Mouse (Mus musculus): ENCODE measurements at regions not wholly inside any gene's neighbourhood (a gene's known extent, or its start where the extent isn't known, plus 50 kb on each side); places are given as distances from the start of the nearest gene placed in this dataset.
"Not testable (repeated sequence)": the region's sequence is repeated elsewhere in the genome, so short reads cannot be mapped to it uniquely, and the experiment has no call there.

DNA sequence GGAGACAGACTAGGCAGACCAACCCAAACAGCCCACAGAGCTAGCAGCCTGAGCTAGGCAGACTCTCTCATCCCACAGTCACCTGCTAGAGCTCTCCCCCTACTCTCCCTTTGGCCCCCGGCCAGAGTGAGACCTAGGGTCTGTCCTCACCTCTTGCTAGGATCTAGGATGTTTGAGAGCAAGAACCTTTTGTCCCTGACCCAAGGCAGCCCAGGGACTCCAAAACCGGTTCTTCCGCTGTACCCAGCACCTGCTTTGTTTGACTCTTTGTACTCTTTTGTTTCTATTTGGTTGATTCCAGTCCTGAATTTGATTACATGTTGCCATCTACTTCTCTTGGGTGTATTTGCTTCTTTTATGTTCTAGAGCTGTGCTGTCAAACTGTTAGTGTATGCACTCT is 75.3 kb downstream of the H60c start:
- WGBS = 68% methylated on average over 3 of the region's 3 CpGs
- Histone ChIP-seq H3K4me2 (replicated peaks) (no peak overlapping the region), H3K9me3 (no peaks in the 10 kb centered on the region; the same call in 1 of the 2 replicates), H3K36me3 (no peaks in the 10 kb centered on the region), H3K4me1 (replicated peaks) (no peaks in the 10 kb centered on the region), H3K9ac (replicated peaks) (no peak overlapping the region), H3K27ac (no peak overlapping the region), H3K4me3 (replicated peaks) (no peak overlapping the region), H3K27me3 (no peaks in the 10 kb centered on the region)
- ATAC-seq = no peak

DNA sequence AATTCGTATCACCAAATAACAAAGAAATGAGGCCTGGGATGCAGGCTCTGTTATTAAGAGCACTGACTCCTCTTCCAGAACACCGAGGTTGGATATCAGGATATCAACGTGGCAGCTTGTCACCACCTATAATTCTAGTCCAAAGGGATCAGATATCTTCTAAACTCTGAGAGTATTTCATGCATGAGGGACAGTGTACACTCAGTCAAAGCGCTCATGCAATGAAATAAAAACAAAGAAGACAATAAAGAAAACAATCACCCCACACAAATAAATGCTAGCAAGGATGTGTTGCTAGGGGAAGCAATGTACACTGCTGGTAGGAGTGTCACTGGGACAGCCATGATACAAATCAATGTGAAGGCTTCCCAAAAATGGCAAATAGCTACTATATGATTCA is 79.2 kb downstream of the H60c start:
- Histone ChIP-seq H3K27ac (no peak overlapping the region), H3K9ac (replicated peaks) (no peak overlapping the region), H3K9me3 (no peaks in the 10 kb centered on the region; the same call in 1 of the 2 replicates), H3K4me3 (replicated peaks) (no peak overlapping the region), H3K4me2 (replicated peaks) (no peak overlapping the region), H3K36me3 (no peaks in the 10 kb centered on the region), H3K4me1 (replicated peaks) (no peaks in the 10 kb centered on the region), H3K27me3 (no peaks in the 10 kb centered on the region)
- WGBS = 87% methylated on average over 4 of the region's 4 CpGs
- no peak for ATAC-seq

DNA sequence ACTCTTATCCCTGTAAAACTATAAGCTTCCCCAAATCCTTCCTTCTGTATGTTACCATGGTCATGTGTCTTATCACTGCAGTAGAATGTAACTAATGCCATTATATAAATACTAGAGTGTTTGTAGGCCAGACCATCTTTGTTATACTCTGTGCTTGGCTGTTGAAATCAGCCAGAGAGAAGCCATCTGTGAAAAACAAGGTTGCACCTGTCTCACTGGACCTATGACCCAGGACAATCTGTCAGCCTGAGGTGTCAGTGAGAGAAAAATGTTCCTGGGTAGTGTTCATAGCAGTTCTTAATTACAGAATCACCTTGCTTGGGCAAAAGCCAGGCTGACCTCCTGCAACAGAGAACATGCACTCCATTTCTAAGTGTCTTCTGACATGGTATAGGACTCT is 87.5 kb downstream of the H60c start:
- no peak overlapping the region for H3K4me2 ChIP-seq (replicated peaks)
- no peak for ATAC-seq
- H3K9me3 ChIP-seq = peaks cover 13% of the 10 kb centered on the region
- H3K27me3 ChIP-seq = no peaks in the 10 kb centered on the region
- no peaks in the 10 kb centered on the region for H3K4me1 ChIP-seq (replicated peaks)
- H3K36me3 ChIP-seq = no peaks in the 10 kb centered on the region
- no peak overlapping the region for H3K4me3 ChIP-seq (replicated peaks)
- no peak overlapping the region for H3K27ac ChIP-seq
- H3K9ac ChIP-seq (replicated peaks) = no peak overlapping the region

DNA sequence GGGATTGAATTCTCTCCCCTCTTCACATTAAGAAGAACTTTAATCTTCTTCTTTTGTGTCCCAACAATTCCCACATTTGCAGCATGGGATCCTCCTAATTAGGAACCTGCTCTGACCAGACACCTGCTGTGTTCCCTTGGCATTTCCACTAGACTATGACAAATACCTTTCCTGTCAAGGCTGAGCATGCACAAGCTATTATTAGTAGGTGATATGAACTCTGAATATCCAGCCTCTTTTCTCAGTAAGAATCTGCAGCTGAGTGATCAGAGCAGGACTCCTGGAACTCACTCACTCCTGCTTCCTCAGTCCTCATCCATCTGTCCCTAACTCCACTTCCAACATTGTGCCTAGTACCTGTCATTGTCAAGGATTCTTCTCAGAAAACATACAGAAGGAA is 94.0 kb downstream of the H60c start:
- no peaks in the 10 kb centered on the region for H3K4me1 ChIP-seq (replicated peaks)
- H3K4me3 ChIP-seq (replicated peaks) = no peak overlapping the region
- H3K4me2 ChIP-seq (replicated peaks) = no peak overlapping the region
- H3K27me3 ChIP-seq = no peaks in the 10 kb centered on the region
- H3K27ac ChIP-seq = no peak overlapping the region
- H3K9ac ChIP-seq (replicated peaks) = no peak overlapping the region
- H3K36me3 ChIP-seq = no peaks in the 10 kb centered on the region
- no peak for ATAC-seq
- peaks cover 13% of the 10 kb centered on the region for H3K9me3 ChIP-seq

DNA sequence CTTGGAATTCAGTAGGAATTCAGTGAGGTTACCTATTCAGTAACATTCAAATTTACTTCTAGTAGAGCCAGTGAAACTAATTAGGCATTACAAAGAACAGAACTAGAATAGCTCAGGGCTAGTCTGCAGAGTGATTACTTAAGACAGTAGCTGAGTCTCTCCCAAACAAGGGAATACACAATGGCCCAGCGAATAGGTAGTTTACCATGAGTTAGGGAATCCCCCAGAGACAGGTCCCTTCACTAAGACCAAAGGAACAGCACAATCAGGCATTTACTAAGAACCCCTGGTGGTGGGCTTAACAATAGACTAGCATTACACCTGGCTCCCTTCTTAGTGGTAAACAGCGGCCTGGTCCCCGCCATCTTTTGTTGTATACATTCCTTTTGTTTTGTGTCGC is 94.6 kb downstream of the H60c start:
- 53% methylated on average over 4 of the region's 4 CpGs for WGBS
- not testable (repeated sequence) for ATAC-seq; H3K36me3 ChIP-seq; H3K27me3 ChIP-seq; H3K4me2 ChIP-seq (replicated peaks); H3K27ac ChIP-seq; H3K4me3 ChIP-seq (replicated peaks); H3K4me1 ChIP-seq (replicated peaks); H3K9ac ChIP-seq (replicated peaks)
- peaks cover 13% of the 10 kb centered on the region for H3K9me3 ChIP-seq

DNA sequence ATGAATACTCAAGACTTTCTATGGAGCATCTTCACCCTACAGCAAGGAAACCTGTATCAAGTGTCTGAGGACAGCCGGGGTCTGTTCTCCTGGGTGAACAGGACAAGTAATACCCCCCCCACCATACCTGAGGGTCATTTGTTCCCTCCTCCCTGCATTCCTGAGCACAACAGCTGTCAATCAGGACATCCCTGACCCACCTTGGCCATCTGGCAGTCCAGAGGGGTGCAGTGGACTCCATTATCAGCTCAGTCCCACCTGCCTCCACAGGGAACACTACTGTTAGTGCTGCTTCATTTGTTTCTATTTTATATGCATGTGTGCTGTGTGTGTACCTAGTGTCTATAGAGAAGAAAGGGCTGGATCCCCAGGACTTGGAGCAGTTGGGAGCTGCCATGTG is 95.3 kb downstream of the H60c start:
- Histone ChIP-seq H3K27me3 (no peaks in the 10 kb centered on the region), H3K9me3 (peaks cover 13% of the 10 kb centered on the region), H3K4me1 (replicated peaks) (no peaks in the 10 kb centered on the region), H3K27ac (no peak overlapping the region), H3K36me3 (no peaks in the 10 kb centered on the region), H3K4me2 (replicated peaks) (no peak overlapping the region), H3K4me3 (replicated peaks) (no peak overlapping the region), H3K9ac (replicated peaks) (no peak overlapping the region)
- WGBS = 95% methylated on average over 1 of the region's 1 CpGs
- ATAC-seq = no peak

DNA sequence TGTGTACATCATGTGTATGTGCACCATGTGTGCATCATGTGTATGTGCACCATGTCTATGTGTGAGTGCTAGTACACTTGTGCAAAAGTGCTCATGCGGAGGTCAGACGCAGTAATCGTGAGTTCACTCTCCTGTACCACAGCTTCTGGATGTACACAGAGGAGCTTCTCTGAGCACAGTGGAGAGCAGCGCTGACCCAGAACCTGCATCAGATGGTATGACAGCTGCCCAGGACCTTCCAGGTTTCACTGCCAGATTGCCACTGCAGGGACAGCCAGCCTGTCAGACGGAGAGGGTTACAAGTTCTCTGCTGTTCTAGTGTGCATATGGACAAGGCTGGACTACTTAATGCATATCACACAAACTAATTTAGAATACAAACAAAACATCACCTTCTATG is 96.2 kb downstream of the H60c start:
- no peak for ATAC-seq
- H3K27me3 ChIP-seq = no peaks in the 10 kb centered on the region
- H3K4me1 ChIP-seq (replicated peaks) = no peaks in the 10 kb centered on the region
- peaks cover 13% of the 10 kb centered on the region for H3K9me3 ChIP-seq
- WGBS = 94% methylated on average over 5 of the region's 5 CpGs
- no peak overlapping the region for H3K9ac ChIP-seq (replicated peaks)
- no peaks in the 10 kb centered on the region for H3K36me3 ChIP-seq
- H3K27ac ChIP-seq = no peak overlapping the region
- H3K4me2 ChIP-seq (replicated peaks) = no peak overlapping the region
- no peak overlapping the region for H3K4me3 ChIP-seq (replicated peaks)

DNA sequence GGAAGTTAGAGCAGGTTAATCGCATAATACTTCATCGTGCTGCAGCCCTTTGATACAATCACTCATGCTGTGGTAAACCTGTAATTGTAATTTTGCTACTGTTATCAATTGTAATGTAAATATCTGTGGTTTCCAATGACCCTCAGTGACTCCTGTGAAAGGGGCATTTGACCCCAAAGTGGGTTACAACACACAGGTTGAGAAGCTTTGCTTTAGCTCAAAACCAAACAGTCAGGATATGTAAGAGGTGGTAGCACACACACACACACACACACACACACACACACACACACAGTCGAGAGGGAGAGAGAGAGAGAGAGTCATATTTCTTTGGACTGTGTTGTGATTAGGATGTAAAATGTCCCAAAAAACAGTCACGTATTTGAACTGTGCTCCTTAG is 112.0 kb downstream of the H60c start:
- H3K4me2 ChIP-seq (replicated peaks) = no peak overlapping the region
- no peak overlapping the region for H3K27ac ChIP-seq
- no peaks in the 10 kb centered on the region for H3K36me3 ChIP-seq
- no peak overlapping the region for H3K4me3 ChIP-seq (replicated peaks)
- H3K4me1 ChIP-seq (replicated peaks) = no peaks in the 10 kb centered on the region
- H3K27me3 ChIP-seq = no peaks in the 10 kb centered on the region
- no peak overlapping the region for H3K9ac ChIP-seq (replicated peaks)
- peaks cover 37% of the 10 kb centered on the region for H3K9me3 ChIP-seq
- WGBS = 88% methylated on average over 4 of the region's 4 CpGs
- ATAC-seq = no peak

DNA sequence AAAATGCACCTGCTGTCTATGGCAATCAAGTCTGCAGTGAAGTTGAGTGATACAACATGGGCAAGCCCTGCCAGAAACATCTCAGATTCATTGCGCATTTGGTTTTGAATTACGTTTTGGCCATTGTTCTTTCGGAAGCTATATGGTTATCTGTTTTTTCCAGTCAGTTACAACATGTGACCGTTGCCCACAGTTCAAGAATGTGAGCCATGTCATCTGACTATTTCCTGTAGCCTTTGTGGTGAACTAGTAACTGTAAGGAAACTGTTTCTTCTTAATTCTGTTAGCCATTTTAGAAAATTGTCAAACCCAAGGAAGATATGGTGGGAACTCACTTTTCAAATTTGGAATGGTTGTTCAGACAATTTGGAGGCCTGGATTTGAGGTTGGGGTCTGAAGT is 119.4 kb downstream of the H60c start:
- H3K9ac ChIP-seq (replicated peaks) = no peak overlapping the region
- H3K27ac ChIP-seq = no peak overlapping the region
- ATAC-seq = no peak
- 89% methylated on average over 4 of the region's 4 CpGs for WGBS
- peaks cover 33% of the 10 kb centered on the region for H3K9me3 ChIP-seq
- no peak overlapping the region for H3K4me3 ChIP-seq (replicated peaks)
- no peak overlapping the region for H3K4me2 ChIP-seq (replicated peaks)
- no peaks in the 10 kb centered on the region for H3K36me3 ChIP-seq
- no peaks in the 10 kb centered on the region for H3K4me1 ChIP-seq (replicated peaks)
- no peaks in the 10 kb centered on the region for H3K27me3 ChIP-seq

DNA sequence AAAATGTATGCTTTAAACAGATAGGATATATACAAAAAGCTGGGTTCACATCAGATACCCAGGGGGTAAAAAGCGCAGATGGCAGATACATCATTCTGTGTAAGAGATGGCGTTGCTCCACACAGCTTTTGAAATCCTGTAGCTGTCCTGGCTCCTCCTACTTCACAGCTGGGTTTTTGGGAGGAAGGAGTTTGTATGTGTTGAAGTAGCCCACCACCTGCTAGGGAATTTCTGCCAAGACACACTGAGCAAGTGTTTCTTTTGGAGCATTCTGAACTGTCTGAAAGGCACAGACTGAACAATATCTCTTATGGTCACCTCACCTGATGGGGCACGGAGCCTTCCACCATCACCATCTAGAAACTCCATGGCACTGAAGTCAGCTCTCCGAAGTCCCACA is 128.3 kb downstream of the H60c start:
- H3K27me3 ChIP-seq = no peaks in the 10 kb centered on the region
- 85% methylated on average over 4 of the region's 4 CpGs for WGBS
- no peak overlapping the region for H3K4me3 ChIP-seq (replicated peaks)
- no peaks in the 10 kb centered on the region for H3K4me1 ChIP-seq (replicated peaks)
- H3K4me2 ChIP-seq (replicated peaks) = no peak overlapping the region
- H3K9ac ChIP-seq (replicated peaks) = no peak overlapping the region
- no peak overlapping the region for H3K27ac ChIP-seq
- H3K9me3 ChIP-seq = peaks cover 31% of the 10 kb centered on the region
- ATAC-seq = no peak
- no peaks in the 10 kb centered on the region for H3K36me3 ChIP-seq

DNA sequence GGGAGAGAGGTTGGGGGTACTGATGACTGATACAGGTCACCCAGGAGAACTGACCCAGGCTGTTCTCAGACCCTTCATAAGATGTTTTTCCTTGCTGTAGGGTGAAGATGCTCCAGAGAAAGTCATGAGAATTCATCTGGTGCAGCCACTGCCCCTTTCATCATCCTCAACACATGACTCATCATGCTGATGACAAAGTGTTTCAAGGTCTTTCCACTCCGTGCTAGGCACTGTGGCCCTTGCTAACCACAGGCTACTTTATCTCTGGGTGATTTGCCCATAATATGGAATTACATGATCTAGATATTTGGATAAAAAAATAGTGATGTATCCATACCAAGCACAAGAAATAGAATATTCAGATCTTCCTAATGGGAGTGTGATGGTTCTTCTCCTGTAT is 140.1 kb downstream of the H60c start:
- no peaks in the 10 kb centered on the region for H3K27me3 ChIP-seq
- H3K9ac ChIP-seq (replicated peaks) = no peak overlapping the region
- H3K4me2 ChIP-seq (replicated peaks) = no peak overlapping the region
- no peaks in the 10 kb centered on the region for H3K4me1 ChIP-seq (replicated peaks)
- no peak for ATAC-seq
- 72% methylated on average over 1 of the region's 1 CpGs for WGBS
- no peaks in the 10 kb centered on the region for H3K36me3 ChIP-seq
- H3K27ac ChIP-seq = no peak overlapping the region
- peaks cover 81% of the 10 kb centered on the region for H3K9me3 ChIP-seq
- H3K4me3 ChIP-seq (replicated peaks) = no peak overlapping the region

DNA sequence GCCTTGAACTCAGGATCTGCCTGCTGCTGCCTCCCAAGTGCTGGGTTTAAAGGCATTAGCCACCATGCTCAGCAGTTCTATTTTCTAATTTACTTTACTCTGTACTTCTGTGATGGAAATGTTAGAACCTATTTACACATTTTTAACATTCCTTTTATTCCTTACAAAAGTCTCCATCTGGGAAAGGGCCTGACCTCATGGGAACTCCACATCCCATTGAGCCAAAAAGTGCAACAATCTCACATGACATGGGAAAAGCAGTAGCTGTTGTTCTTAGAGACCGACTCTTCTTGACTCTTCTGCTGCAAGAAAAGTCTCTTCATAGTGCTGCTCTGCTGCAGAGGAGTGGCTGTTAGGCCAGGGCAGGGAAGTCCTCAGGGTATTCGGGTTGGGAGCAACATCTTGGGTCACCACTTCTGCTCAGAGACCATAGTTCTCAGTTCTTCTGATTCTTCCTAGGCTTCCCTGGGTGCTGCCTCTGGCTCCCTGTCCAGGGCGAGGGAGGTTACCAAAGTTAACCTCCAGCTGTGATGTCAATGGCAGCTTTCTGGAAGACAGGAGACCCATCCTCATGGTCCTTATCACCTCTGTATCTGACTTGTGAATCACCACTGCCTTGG is 150.0 kb downstream of the H60c start:
- WGBS = 89% methylated on average over 3 of the region's 3 CpGs
- Histone ChIP-seq H3K9ac (replicated peaks) (no peak overlapping the region), H3K27ac (no peak overlapping the region), H3K4me1 (replicated peaks) (no peaks in the 10 kb centered on the region), H3K9me3 (peaks cover 80% of the 10 kb centered on the region), H3K4me3 (replicated peaks) (no peak overlapping the region), H3K27me3 (no peaks in the 10 kb centered on the region), H3K4me2 (replicated peaks) (no peak overlapping the region), H3K36me3 (no peaks in the 10 kb centered on the region)
- ATAC-seq = no peak

DNA sequence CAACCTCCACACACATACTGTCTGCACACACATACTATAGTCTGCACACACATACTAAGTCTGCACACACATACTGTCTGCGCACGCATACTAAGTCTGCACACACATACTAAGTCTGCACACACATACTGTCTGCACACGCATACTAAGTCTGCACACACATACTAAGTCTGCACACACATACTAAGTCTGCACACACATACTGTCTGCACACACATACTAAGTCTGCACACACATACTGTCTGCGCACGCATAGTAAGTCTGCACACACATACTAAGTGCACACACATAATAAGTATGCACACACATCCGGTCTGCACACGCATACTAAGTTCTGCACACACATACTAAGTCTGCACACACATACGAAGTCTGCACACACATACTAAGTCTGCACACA is 153.2 kb downstream of the H60c start:
- not testable (repeated sequence) for H3K27ac ChIP-seq; H3K9ac ChIP-seq (replicated peaks); H3K4me1 ChIP-seq (replicated peaks); ATAC-seq; H3K4me2 ChIP-seq (replicated peaks); H3K27me3 ChIP-seq; H3K36me3 ChIP-seq; H3K4me3 ChIP-seq (replicated peaks)
- 80% methylated on average over 4 of the region's 8 CpGs for WGBS
- peaks cover 55% of the 10 kb centered on the region for H3K9me3 ChIP-seq
